Mouse (Mus musculus): Measurements from ENCODE around the gene Capn12.

GRCm38 (mm10) chr7:28893643-28894265 is 12.5 kb downstream of the Capn12 start:
- no peak for TF ChIP-seq POLR2A (IDR thresholded peaks at IDR 0.05; ENCODE audit: control insufficient read depth, low read depth, low read length)
- peak; percentile 33; the same call in 1 of the 2 replicates for TF ChIP-seq CTCF (IDR thresholded peaks at IDR 0.05; ENCODE audit: control insufficient read depth, insufficient read depth, insufficient replicate concordance, low read depth, low read length)

All from testis, adult 2 months (tissue).